Mouse (Mus musculus): ENCODE measurements around the gene Copb1.

GRCm38 (mm10) chr7:114194224-114194623 is 60.3 kb downstream of the Copb1 start:
- TF ChIP-seq CTCF (IDR thresholded peaks at IDR 0.05; ENCODE audit: low read depth, low read length) (no peak), POLR2A (IDR thresholded peaks at IDR 0.05; ENCODE audit: borderline replicate concordance, low read depth, low read length) (no peak)

Data from bone marrow macrophage, adult 2 months (primary cell).